10 mouse cellular contexts compared by ENCODE assay signal in genomic region chr8:91148643-91149178, GRCm38 (mm10). TPM values are rescaled to one million over a fixed set of nuclear protein-coding genes. Genes with fewer than 3 reads are reported as not detected.
DNase-seq lines count a peak whose midpoint lies in the region; ATAC-seq and TF ChIP-seq lines count a peak whose summit lies in the region.
"Had no signal": no experiment of that assay in that cellular context is flagged by ENCODE, and none has a peak within 500 bp of the region (broad histone marks: within the 10 kb centered on the region; RNA-seq: fewer than 3 reads in every experiment).

No protein-coding gene starts in this region.

- H3K4me2 ChIP-seq in embryonic facial prominence, embryonic 14.5 days (ENCODE audit: low read depth, low read length) = no peak overlapping the region
- no peak overlapping the region for H3K4me2 ChIP-seq in limb, embryonic 14.5 days (replicated peaks; ENCODE audit: low read depth, low read length, severe bottlenecking)
- H3K4me2 ChIP-seq in liver, embryonic 12.5 days = no peak overlapping the region

- no peak overlapping the region for H3K9ac ChIP-seq in embryonic facial prominence, embryonic 14.5 days (ENCODE audit: low read depth, low read length)
- no peak overlapping the region for H3K9ac ChIP-seq in limb, embryonic 14.5 days (ENCODE audit: low read depth, low read length, severe bottlenecking)
- no peak overlapping the region for H3K9ac ChIP-seq in liver, embryonic 12.5 days

- H3K27ac ChIP-seq in embryonic facial prominence, embryonic 14.5 days (replicated peaks; ENCODE audit: low read depth, low read length) = no peak overlapping the region
- H3K27ac ChIP-seq in embryonic facial prominence, embryonic 10.5 days (replicated peaks) = no peak overlapping the region
- no peak overlapping the region for H3K27ac ChIP-seq in limb, embryonic 14.5 days (replicated peaks; ENCODE audit: low read depth, low read length)
- H3K27ac ChIP-seq in liver, embryonic 12.5 days = no peak overlapping the region

- no peaks in the 10 kb centered on the region for H3K4me1 ChIP-seq in embryonic facial prominence, embryonic 14.5 days (ENCODE audit: control insufficient read depth, insufficient read depth, low read length)
- H3K4me1 ChIP-seq in embryonic facial prominence, embryonic 10.5 days = no peaks in the 10 kb centered on the region
- peaks cover 5% of the 10 kb centered on the region; the same call in 1 of the 2 replicates for H3K4me1 ChIP-seq in limb, embryonic 14.5 days (ENCODE audit: control insufficient read depth, insufficient read depth, low read length)
- no peaks in the 10 kb centered on the region for H3K4me1 ChIP-seq in liver, embryonic 12.5 days

- WGBS in embryonic facial prominence, embryonic 14.5 days = 76% methylated on average over 15 of the region's 15 CpGs
- 84% methylated on average over 15 of the region's 15 CpGs for whole genome bisulfite sequencing in embryonic facial prominence, embryonic 10.5 days
- 30% methylated on average over 15 of the region's 15 CpGs for WGBS in limb, embryonic 14.5 days
- 70% methylated on average over 15 of the region's 15 CpGs for WGBS in liver, embryonic 12.5 days (ENCODE audit: insufficient replicate concordance)

- TF ChIP-seq POLR2A in limb, embryonic 14.5 days (IDR thresholded peaks at IDR 0.05; ENCODE audit: borderline replicate concordance, extremely low read depth, insufficient read depth, insufficient read length) = no peak

- no peaks in the 10 kb centered on the region for H3K9me3 ChIP-seq in embryonic facial prominence, embryonic 14.5 days (ENCODE audit: control insufficient read depth, low read length)
- no peaks in the 10 kb centered on the region for H3K9me3 ChIP-seq in embryonic facial prominence, embryonic 10.5 days
- H3K9me3 ChIP-seq in limb, embryonic 14.5 days (ENCODE audit: control insufficient read depth, low read length) = no peaks in the 10 kb centered on the region
- H3K9me3 ChIP-seq in liver, embryonic 12.5 days (replicated peaks) = 0 out of 2 replicates have a peak, but pooled peaks cover 3% of the 10 kb centered on the region

- no peaks in the 10 kb centered on the region for H3K36me3 ChIP-seq in embryonic facial prominence, embryonic 14.5 days (ENCODE audit: control insufficient read depth, insufficient read depth, low read length)
- no peaks in the 10 kb centered on the region for H3K36me3 ChIP-seq in embryonic facial prominence, embryonic 10.5 days (replicated peaks)
- H3K36me3 ChIP-seq in limb, embryonic 14.5 days (ENCODE audit: control insufficient read depth, insufficient read depth, low read length) = no peaks in the 10 kb centered on the region
- no peaks in the 10 kb centered on the region for H3K36me3 ChIP-seq in liver, embryonic 12.5 days

- no peaks in the 10 kb centered on the region for H3K27me3 ChIP-seq in embryonic facial prominence, embryonic 14.5 days (replicated peaks; ENCODE audit: control insufficient read depth, insufficient read depth, low read length)
- H3K27me3 ChIP-seq in embryonic facial prominence, embryonic 10.5 days (replicated peaks; ENCODE audit: low read depth, poor library complexity, severe bottlenecking) = no peaks in the 10 kb centered on the region
- H3K27me3 ChIP-seq in limb, embryonic 14.5 days (ENCODE audit: control insufficient read depth, insufficient read depth, low read length) = no peaks in the 10 kb centered on the region
- no peaks in the 10 kb centered on the region for H3K27me3 ChIP-seq in liver, embryonic 12.5 days (replicated peaks)

- ATAC-seq in embryonic facial prominence, embryonic 14.5 days (ENCODE audit: low read depth) = peak; percentile 27; the same call in 1 of the 2 replicates
- ATAC-seq in limb, embryonic 14.5 days (ENCODE audit: low FRiP score, low read depth) = peak; percentile 19; the same call in 1 of the 2 replicates
- ATAC-seq in liver, embryonic 12.5 days = no peak
- ATAC-seq in erythroid progenitor cell, adult 5-6 weeks (replicated peaks; ENCODE audit: low FRiP score, poor library complexity, severe bottlenecking) = no peak

- no peak overlapping the region for H3K4me3 ChIP-seq in embryonic facial prominence, embryonic 14.5 days (ENCODE audit: low read depth, low read length)
- no peak overlapping the region for H3K4me3 ChIP-seq in embryonic facial prominence, embryonic 10.5 days
- H3K4me3 ChIP-seq in limb, embryonic 14.5 days (replicated peaks; ENCODE audit: low read length) = no peak overlapping the region
- no peak overlapping the region for H3K4me3 ChIP-seq in liver, embryonic 12.5 days

- DNase-seq in embryonic facial prominence, embryonic 14.5 days (ENCODE audit: low spot score) = peak; percentile 16
- DNase-seq in embryonic facial prominence, embryonic 10.5 days (ENCODE audit: low spot score) = no peak
- DNase-seq in 416B (ENCODE audit: low read depth) = peak; percentile 47
- peak; percentile 64 for DNase-seq in kidney, adult 11 months
- peak; percentile 13 for DNase-seq in limb, embryonic 14.5 days (ENCODE audit: low spot score)
- DNase-seq in left cerebral cortex, adult 9 months (ENCODE audit: low spot score in 2 of 2) = no peak
- DNase-seq: B cell, adult 2 months; cerebellum, adult 8-10 months had no signal

RNA-seq across cellular contexts. Expression of gene Aktip, which starts 51.1 kb away (rescaled TPM):
- polyA plus RNA-seq in embryonic facial prominence, embryonic 14.5 days (2014; fragmentation: Nextera tagmentation; extraction: Ambion mirVana) = 57.3 and 58.5 TPM in 2 replicates
- polyA plus RNA-seq in embryonic facial prominence, embryonic 10.5 days (2016; fragmentation: Nextera tagmentation; extraction: Ambion mirVana) = 54.3 and 60.0 TPM in 2 replicates
- polyA plus RNA-seq in limb, embryonic 14.5 days (2012; rRNA removed) = 30.4 and 35.7 TPM in 2 replicates
- 58.0 and 61.3 TPM in 2 replicates for polyA plus RNA-seq in limb, embryonic 14.5 days (2014; fragmentation: Nextera tagmentation; extraction: Ambion mirVana)
- 10.0 and 11.6 TPM in 2 replicates for polyA plus RNA-seq in liver, embryonic 12.5 days (2016; fragmentation: Nextera tagmentation; extraction: Ambion mirVana)
- 2.2 and 3.4 TPM in 2 replicates for total RNA-seq in erythroid progenitor cell, adult 5-6 weeks (2015; ENCODE audit: low replicate concordance)
- total RNA-seq in erythroid progenitor cell, adult 5-6 weeks (2017; ENCODE audit: low replicate concordance) = 0.23 and 3.9 TPM in 2 replicates

Comparison
In these comparisons a context has a peak if more than half of its experiments do, and no peak if none do; other contexts are left out.
1. DNase-seq: peak in embryonic facial prominence, embryonic 14.5 days (single experiment), 416B (single experiment), kidney, adult 11 months (single experiment) and limb, embryonic 14.5 days (single experiment); none in embryonic facial prominence, embryonic 10.5 days (single experiment) and left cerebral cortex, adult 9 months (0 of 2).
2. ATAC-seq: peak in embryonic facial prominence, embryonic 14.5 days (single experiment) and limb, embryonic 14.5 days (single experiment); none in liver, embryonic 12.5 days (single experiment) and erythroid progenitor cell, adult 5-6 weeks (single experiment).